Mouse (Mus musculus) cerebellum, postnatal 14 days (tissue): ENCODE measurements around the gene Dnase1l2.
A peak's percentile ranks its signal among the peaks of the same experiment; 100 is the strongest.

ENCODE experiments used
- DNase-seq, 2 experiments: peaks; one replicate each; pipeline ENCODE4 v3.0.0; 2021; ENCODE audit warnings: mixed read lengths in 2 of 2

Dnase1l2 gene

GRCm38 (mm10) chr17:24442632-24443155, at the start of gene Dnase1l2:
Gene Dnase1l2 (minus strand): TSS chr17:24443105.
- peak in 1 of 2 experiments; percentile 26 for DNase-seq

GRCm38 (mm10) chr17:24490399-24490798, 47.5 kb upstream of the Dnase1l2 start:
- DNase-seq = peak in 1 of 2 experiments; percentile 26

GRCm38 (mm10) chr17:24489265-24490030, 46.5 kb upstream of the Dnase1l2 start:
- peak in 1 of 2 experiments; percentile 17 for DNase-seq

GRCm38 (mm10) chr17:24488662-24489264, 45.9 kb upstream of the Dnase1l2 start:
- peak; percentile 67 for DNase-seq

- DNase-seq = peak; percentile 76 to 77
These were observed 45.3 kb upstream of the Dnase1l2 start, which contains the start of gene Caskin1 for GRCm38 (mm10) chr17:24488186-24488661. Gene Caskin1 (plus strand): TSS chr17:24488601.

GRCm38 (mm10) chr17:24485090-24485860, 42.4 kb upstream of the Dnase1l2 start:
- DNase-seq = peak; percentile 57 to 80

GRCm38 (mm10) chr17:24483495-24483894, 40.6 kb upstream of the Dnase1l2 start:
- DNase-seq = no peak

GRCm38 (mm10) chr17:24481027-24481815, 38.3 kb upstream of the Dnase1l2 start:
- no peak for DNase-seq

- DNase-seq = no peak
These were observed 37.4 kb upstream of the Dnase1l2 start for GRCm38 (mm10) chr17:24480201-24480826.

GRCm38 (mm10) chr17:24479431-24479830, 36.5 kb upstream of the Dnase1l2 start:
- DNase-seq = no peak

GRCm38 (mm10) chr17:24478663-24479380, 35.9 kb upstream of the Dnase1l2 start, which contains the start of gene Mlst8:
Gene Mlst8 (minus strand): TSS chr17:24479078.
- peak; percentile 98 to 99 for DNase-seq

- peak; percentile 54 to 56 for DNase-seq
These were observed 35.2 kb upstream of the Dnase1l2 start for GRCm38 (mm10) chr17:24477985-24478600.

GRCm38 (mm10) chr17:24477053-24477984, 34.4 kb upstream of the Dnase1l2 start:
- DNase-seq = peak in 1 of 2 experiments; percentile 51

- DNase-seq = no peak
These were observed 33.3 kb upstream of the Dnase1l2 start for GRCm38 (mm10) chr17:24476022-24476776.

- DNase-seq = no peak
These were observed 32.7 kb upstream of the Dnase1l2 start for GRCm38 (mm10) chr17:24475586-24475985.

- no peak for DNase-seq
These were observed 31.7 kb upstream of the Dnase1l2 start for GRCm38 (mm10) chr17:24474557-24474956.

- no peak for DNase-seq
These were observed 30.8 kb upstream of the Dnase1l2 start, which contains the start of gene Bricd5 for GRCm38 (mm10) chr17:24473612-24474275. Gene Bricd5 (plus strand): TSS chr17:24473884.

- peak; percentile 74 to 75 for DNase-seq
These were observed 29.6 kb upstream of the Dnase1l2 start for GRCm38 (mm10) chr17:24472512-24472911.
